ENCODE assay signal across 8 mouse cellular contexts in the genomic region with DNA sequence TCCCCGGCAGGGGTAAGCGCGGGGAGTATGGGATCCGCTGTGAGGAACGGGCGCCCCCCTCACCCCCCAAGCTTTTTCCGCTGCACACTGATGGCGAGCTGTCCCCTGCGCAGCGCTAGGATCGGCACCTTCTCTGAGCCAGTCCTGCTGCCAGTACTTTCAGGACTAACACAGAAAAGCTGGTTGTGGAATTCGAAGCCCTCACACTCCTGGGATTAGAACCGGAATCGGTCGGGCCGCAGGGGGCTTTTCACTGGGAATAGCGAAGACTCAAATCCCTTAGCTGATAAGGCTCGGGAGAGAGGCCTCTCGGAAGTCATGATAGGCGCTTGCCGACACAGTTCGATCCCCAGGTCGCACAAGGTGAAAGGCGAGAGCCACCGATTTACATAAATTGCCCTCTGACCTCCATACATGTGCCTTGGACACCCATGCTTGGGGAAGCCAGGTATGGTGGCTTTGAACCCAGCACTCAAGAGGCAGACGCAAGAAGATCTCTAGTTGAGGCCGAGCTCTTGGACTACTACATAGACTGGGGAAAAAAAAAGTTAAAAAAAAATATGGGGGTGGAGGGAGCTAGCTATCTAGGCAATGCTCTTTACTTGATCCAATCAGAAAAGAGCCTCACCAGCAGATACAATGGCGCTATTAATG. TPM values are rescaled to one million over a fixed set of nuclear protein-coding genes. Genes with fewer than 3 reads are reported as not detected.
DNase-seq lines count a peak whose midpoint lies in the region; ATAC-seq and TF ChIP-seq lines count a peak whose summit lies in the region.

No protein-coding gene starts in this region.

- TF ChIP-seq CTCF in stomach, postnatal 0 days (IDR thresholded peaks at IDR 0.05; ENCODE audit: low read depth) = no peak

- no peaks in the 10 kb centered on the region for H3K9me3 ChIP-seq in limb, embryonic 13.5 days
- H3K9me3 ChIP-seq in stomach, postnatal 0 days (ENCODE audit: control insufficient read depth, low read length) = no peaks in the 10 kb centered on the region

- WGBS in limb, embryonic 13.5 days = 7% methylated on average over 28 of the region's 28 CpGs
- WGBS in stomach, postnatal 0 days = 11% methylated on average over 27 of the region's 28 CpGs

- no peak for TF ChIP-seq EP300 in stomach, postnatal 0 days (optimal IDR thresholded peaks at IDR 0.05)

- H3K9ac ChIP-seq in limb, embryonic 13.5 days = peak overlapping the region; percentile 79
- H3K9ac ChIP-seq in stomach, postnatal 0 days (ENCODE audit: low read length) = peak overlapping the region; percentile 83

- peak overlapping the region; percentile 72 for H3K4me3 ChIP-seq in limb, embryonic 13.5 days
- peak overlapping the region; percentile 61 for H3K4me3 ChIP-seq in stomach, postnatal 0 days (ENCODE audit: low read depth, low read length)

- peaks cover 32% of the 10 kb centered on the region for H3K4me1 ChIP-seq in limb, embryonic 13.5 days
- peaks cover 17% of the 10 kb centered on the region for H3K4me1 ChIP-seq in stomach, postnatal 0 days (replicated peaks; ENCODE audit: control insufficient read depth, insufficient read depth)

- H3K36me3 ChIP-seq in limb, embryonic 13.5 days = no peaks in the 10 kb centered on the region
- H3K36me3 ChIP-seq in stomach, postnatal 0 days (ENCODE audit: control insufficient read depth, insufficient read depth, low read length) = no peaks in the 10 kb centered on the region

- peak; percentile 54 for DNase-seq in cerebellum, adult 9-10 months
- DNase-seq in cerebellum, postnatal 36 days = no peak
- peak; percentile 36 to 41 for DNase-seq in spleen, postnatal 36 days (ENCODE audit: low spot score in 2 of 2)
- DNase-seq in spleen, postnatal 4 days (ENCODE audit: low spot score in 2 of 2) = no peak
- DNase-seq in stomach, postnatal 0 days (ENCODE audit: low spot score) = no peak
- no peak for DNase-seq in cerebellum, postnatal 25 days
- DNase-seq in cerebellum, adult 11 months = no peak

- no peak for ATAC-seq in limb, embryonic 13.5 days (ENCODE audit: low FRiP score, low read depth)
- no peak; the same call in 1 of the 2 replicates for ATAC-seq in stomach, postnatal 0 days (ENCODE audit: low FRiP score, low TSS enrichment)

- peak overlapping the region; percentile 90 for H3K4me2 ChIP-seq in limb, embryonic 13.5 days (replicated peaks)
- H3K4me2 ChIP-seq in stomach, postnatal 0 days (replicated peaks; ENCODE audit: low read depth) = peak overlapping the region; percentile 97

- peaks cover 7% of the 10 kb centered on the region; the same call in 1 of the 2 replicates for H3K27me3 ChIP-seq in limb, embryonic 13.5 days
- H3K27me3 ChIP-seq in stomach, postnatal 0 days (ENCODE audit: control insufficient read depth, insufficient read depth, low read length) = no peaks in the 10 kb centered on the region

- H3K27ac ChIP-seq in limb, embryonic 13.5 days = peak overlapping the region; percentile 94
- peak overlapping the region; percentile 97 for H3K27ac ChIP-seq in stomach, postnatal 0 days (replicated peaks)

RNA-seq across cellular contexts. Expression of gene Fkbp5, which starts 6.2 kb away (rescaled TPM):
- 26.2 and 27.3 TPM in 2 replicates for polyA plus RNA-seq in limb, embryonic 13.5 days (2015; fragmentation: Nextera tagmentation; extraction: Ambion mirVana)
- 9.2 and 11.8 TPM in 2 replicates for polyA plus RNA-seq in stomach, postnatal 0 days (2015; fragmentation: Nextera tagmentation; extraction: Ambion mirVana)

RNA-seq across cellular contexts. Expression of gene Armc12, which starts 7.1 kb away (rescaled TPM):
- polyA plus RNA-seq in limb, embryonic 13.5 days (2015; fragmentation: Nextera tagmentation; extraction: Ambion mirVana) = not detected in 2 replicates
- not detected in 2 replicates for polyA plus RNA-seq in stomach, postnatal 0 days (2015; fragmentation: Nextera tagmentation; extraction: Ambion mirVana)

RNA-seq across cellular contexts. Expression of gene Clpsl2, which starts 25.7 kb away (rescaled TPM):
- not detected in 2 replicates for polyA plus RNA-seq in limb, embryonic 13.5 days (2015; fragmentation: Nextera tagmentation; extraction: Ambion mirVana)
- polyA plus RNA-seq in stomach, postnatal 0 days (2015; fragmentation: Nextera tagmentation; extraction: Ambion mirVana) = not detected in 2 replicates

RNA-seq across cellular contexts. Expression of gene Clps, which starts 37.1 kb away (rescaled TPM):
- polyA plus RNA-seq in limb, embryonic 13.5 days (2015; fragmentation: Nextera tagmentation; extraction: Ambion mirVana) = 0.60 and 0.91 TPM in 2 replicates
- polyA plus RNA-seq in stomach, postnatal 0 days (2015; fragmentation: Nextera tagmentation; extraction: Ambion mirVana) = 1,789 and 1,944 TPM in 2 replicates

RNA-seq across cellular contexts. Expression of gene Lhfpl5, which starts 52.0 kb away (rescaled TPM):
- polyA plus RNA-seq in limb, embryonic 13.5 days (2015; fragmentation: Nextera tagmentation; extraction: Ambion mirVana) = 0.46 and 0.56 TPM in 2 replicates
- polyA plus RNA-seq in stomach, postnatal 0 days (2015; fragmentation: Nextera tagmentation; extraction: Ambion mirVana) = 0.98 and 1.2 TPM in 2 replicates

Comparison
In these comparisons a context has a peak if more than half of its experiments do, and no peak if none do; other contexts are left out.
1. DNase-seq: peak in cerebellum, adult 9-10 months (single experiment) and spleen, postnatal 36 days (2 of 2); none in cerebellum, postnatal 36 days (0 of 2), spleen, postnatal 4 days (0 of 2), stomach, postnatal 0 days (single experiment), cerebellum, postnatal 25 days (0 of 2) and cerebellum, adult 11 months (single experiment).